Mouse (Mus musculus): Measurements from ENCODE around the gene Galnt10. TPM values are rescaled to one million over a fixed set of nuclear protein-coding genes. Genes with fewer than 3 reads are reported as not detected.

Gene Galnt10
- polyA plus RNA-seq, 1 experiment from 2014 or later = 13.3 TPM

DNA sequence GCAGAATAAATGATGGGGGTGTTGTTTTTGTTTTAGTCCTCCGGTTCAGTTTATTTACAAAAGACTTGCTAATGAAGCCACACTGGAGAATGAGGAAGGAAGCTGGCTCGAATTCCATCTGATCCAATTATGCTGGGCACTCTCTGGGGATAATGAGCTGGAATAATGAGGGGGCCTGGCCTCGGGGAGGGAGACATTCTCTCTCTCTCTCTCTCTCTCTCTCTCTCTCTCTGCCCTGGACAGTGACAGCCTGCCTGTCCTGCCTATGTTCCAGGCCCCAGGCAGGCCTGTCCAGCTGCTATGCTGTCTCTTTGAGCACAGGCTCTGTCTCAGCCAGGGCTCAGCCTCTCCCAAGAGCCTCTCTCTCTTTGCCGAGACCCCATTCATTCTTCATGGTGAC is 128.7 kb downstream of the Galnt10 start:
- Histone ChIP-seq H3K9me3 (ENCODE audit: control insufficient read depth, low read length) (no peaks in the 10 kb centered on the region), H3K27ac (ENCODE audit: low read length) (no peak overlapping the region), H3K36me3 (ENCODE audit: control insufficient read depth, insufficient read depth) (no peaks in the 10 kb centered on the region), H3K9ac (replicated peaks; ENCODE audit: low read depth, low read length) (no peak overlapping the region), H3K4me3 (replicated peaks; ENCODE audit: low read length) (no peak overlapping the region), H3K27me3 (replicated peaks; ENCODE audit: control insufficient read depth, insufficient read depth, low read length) (peaks cover 60% of the 10 kb centered on the region), H3K4me2 (ENCODE audit: low read length) (peak overlapping the region; percentile 11; the same call in 1 of the 2 replicates), H3K4me1 (replicated peaks; ENCODE audit: control insufficient read depth, insufficient read depth, low read length) (peaks cover 16% of the 10 kb centered on the region)
- WGBS = 4% methylated on average over 4 of the region's 4 CpGs
- peak; percentile 71 for ATAC-seq

DNA sequence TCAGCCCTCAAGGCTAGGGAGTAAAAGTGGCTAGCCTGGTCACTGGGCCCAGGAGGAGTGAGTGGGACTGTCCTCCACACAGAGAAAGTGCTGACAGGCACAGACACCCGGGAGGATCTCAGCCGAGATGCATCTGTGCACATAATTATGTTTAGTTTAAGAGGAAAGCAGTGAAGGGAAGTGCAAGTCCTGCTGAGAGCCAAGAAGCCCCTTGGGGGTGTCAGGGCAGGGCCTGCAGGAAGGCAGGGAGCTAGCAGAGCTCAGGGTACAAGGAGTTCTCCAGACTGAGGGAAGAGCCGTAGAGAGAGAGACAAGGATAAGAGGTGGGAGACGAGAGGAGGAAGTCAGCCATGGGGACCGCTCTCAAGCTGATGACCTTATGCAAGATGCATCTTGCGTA is 130.6 kb downstream of the Galnt10 start:
- H3K4me1 ChIP-seq (replicated peaks; ENCODE audit: control insufficient read depth, insufficient read depth, low read length) = peaks cover 16% of the 10 kb centered on the region
- no peak overlapping the region for H3K4me2 ChIP-seq (ENCODE audit: low read length)
- H3K36me3 ChIP-seq (ENCODE audit: control insufficient read depth, insufficient read depth) = no peaks in the 10 kb centered on the region
- ATAC-seq = no peak
- H3K9me3 ChIP-seq (ENCODE audit: control insufficient read depth, low read length) = no peaks in the 10 kb centered on the region
- no peak overlapping the region for H3K4me3 ChIP-seq (replicated peaks; ENCODE audit: low read length)
- peaks cover 48% of the 10 kb centered on the region for H3K27me3 ChIP-seq (replicated peaks; ENCODE audit: control insufficient read depth, insufficient read depth, low read length)
- 71% methylated on average over 6 of the region's 6 CpGs for WGBS
- H3K9ac ChIP-seq (replicated peaks; ENCODE audit: low read depth, low read length) = no peak overlapping the region
- no peak overlapping the region for H3K27ac ChIP-seq (ENCODE audit: low read length)

DNA sequence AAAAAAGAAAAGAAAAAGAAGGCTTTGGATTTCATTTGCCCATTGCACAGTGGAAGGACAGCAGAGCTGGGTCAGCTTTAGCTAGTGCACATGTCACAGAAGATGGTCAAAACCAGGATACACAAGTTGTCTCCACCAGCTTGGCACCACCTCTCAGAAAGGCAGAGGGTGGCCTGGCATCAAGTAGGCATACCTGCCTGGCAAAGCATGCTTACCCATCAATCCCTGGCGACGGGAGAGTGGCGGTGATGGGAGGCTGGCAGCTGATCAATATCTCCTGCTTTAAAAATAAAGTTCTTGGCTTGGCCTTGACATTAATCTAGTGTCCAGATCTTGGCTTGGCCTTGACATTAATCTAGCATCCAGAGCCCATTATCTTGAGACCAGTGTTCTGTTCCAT is 131.3 kb downstream of the Galnt10 start:
- Histone ChIP-seq H3K27ac (ENCODE audit: low read length) (no peak overlapping the region), H3K36me3 (ENCODE audit: control insufficient read depth, insufficient read depth) (no peaks in the 10 kb centered on the region), H3K9me3 (ENCODE audit: control insufficient read depth, low read length) (no peaks in the 10 kb centered on the region), H3K4me1 (replicated peaks; ENCODE audit: control insufficient read depth, insufficient read depth, low read length) (peaks cover 16% of the 10 kb centered on the region), H3K4me2 (ENCODE audit: low read length) (no peak overlapping the region), H3K4me3 (replicated peaks; ENCODE audit: low read length) (no peak overlapping the region), H3K9ac (replicated peaks; ENCODE audit: low read depth, low read length) (no peak overlapping the region), H3K27me3 (replicated peaks; ENCODE audit: control insufficient read depth, insufficient read depth, low read length) (peaks cover 41% of the 10 kb centered on the region)
- WGBS = 78% methylated on average over 3 of the region's 3 CpGs
- no peak for ATAC-seq

DNA sequence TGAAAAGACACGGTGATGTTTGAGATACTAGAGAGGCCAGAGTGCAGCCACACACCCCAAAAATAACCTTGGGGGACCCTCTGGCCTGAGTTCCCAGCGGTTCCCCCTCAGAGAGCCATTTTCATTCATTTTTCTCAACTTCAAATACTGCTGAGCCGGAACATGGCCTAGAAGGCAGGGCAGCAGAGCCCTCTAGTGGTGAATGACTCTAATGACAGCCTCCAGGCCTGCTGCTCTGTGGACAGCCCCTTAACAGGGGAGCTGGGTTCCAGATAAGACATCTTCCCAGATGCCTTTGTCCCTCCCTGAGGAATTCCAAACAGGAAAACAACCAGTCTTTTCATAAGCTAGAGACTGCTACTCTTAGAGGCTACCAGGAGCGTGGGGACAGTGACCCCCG is 133.1 kb downstream of the Galnt10 start:
- Histone ChIP-seq H3K9ac (replicated peaks; ENCODE audit: low read depth, low read length) (no peak overlapping the region; the same call in 1 of the 2 replicates), H3K27ac (ENCODE audit: low read length) (no peak overlapping the region), H3K4me2 (ENCODE audit: low read length) (no peak overlapping the region), H3K36me3 (ENCODE audit: control insufficient read depth, insufficient read depth) (no peaks in the 10 kb centered on the region), H3K9me3 (ENCODE audit: control insufficient read depth, low read length) (no peaks in the 10 kb centered on the region), H3K4me3 (replicated peaks; ENCODE audit: low read length) (no peak overlapping the region), H3K27me3 (replicated peaks; ENCODE audit: control insufficient read depth, insufficient read depth, low read length) (peaks cover 27% of the 10 kb centered on the region), H3K4me1 (replicated peaks; ENCODE audit: control insufficient read depth, insufficient read depth, low read length) (peaks cover 11% of the 10 kb centered on the region)
- ATAC-seq = peak; percentile 68
- 17% methylated on average over 5 of the region's 5 CpGs for WGBS

DNA sequence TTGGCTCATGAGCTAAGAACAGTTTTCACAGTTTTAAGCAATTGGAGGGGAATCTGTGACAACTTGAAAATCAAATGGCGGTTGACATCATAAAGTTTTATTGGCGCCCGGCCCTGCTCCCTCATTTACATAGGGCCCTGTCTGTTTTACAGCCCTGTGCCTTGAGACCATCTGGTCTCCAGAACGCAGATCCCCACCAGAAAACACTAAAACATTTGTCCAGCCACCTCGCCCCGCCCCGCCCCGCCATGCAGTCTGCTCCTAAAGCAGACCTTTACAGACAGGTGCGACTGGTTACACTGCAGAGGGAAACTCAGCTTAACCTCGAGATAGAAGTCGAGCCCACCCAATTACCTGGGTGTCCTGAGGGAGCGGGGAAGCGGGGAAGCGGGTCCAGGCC is 134.6 kb downstream of the Galnt10 start:
- Histone ChIP-seq H3K4me3 (replicated peaks; ENCODE audit: low read length) (no peak overlapping the region), H3K4me1 (replicated peaks; ENCODE audit: control insufficient read depth, insufficient read depth, low read length) (no peaks in the 10 kb centered on the region; the same call in 1 of the 2 replicates), H3K9ac (replicated peaks; ENCODE audit: low read depth, low read length) (no peak overlapping the region), H3K27ac (ENCODE audit: low read length) (no peak overlapping the region), H3K36me3 (ENCODE audit: control insufficient read depth, insufficient read depth) (no peaks in the 10 kb centered on the region), H3K27me3 (replicated peaks; ENCODE audit: control insufficient read depth, insufficient read depth, low read length) (peaks cover 27% of the 10 kb centered on the region), H3K9me3 (ENCODE audit: control insufficient read depth, low read length) (no peaks in the 10 kb centered on the region), H3K4me2 (ENCODE audit: low read length) (no peak overlapping the region)
- no peak for ATAC-seq
- WGBS = 84% methylated on average over 14 of the region's 14 CpGs

DNA sequence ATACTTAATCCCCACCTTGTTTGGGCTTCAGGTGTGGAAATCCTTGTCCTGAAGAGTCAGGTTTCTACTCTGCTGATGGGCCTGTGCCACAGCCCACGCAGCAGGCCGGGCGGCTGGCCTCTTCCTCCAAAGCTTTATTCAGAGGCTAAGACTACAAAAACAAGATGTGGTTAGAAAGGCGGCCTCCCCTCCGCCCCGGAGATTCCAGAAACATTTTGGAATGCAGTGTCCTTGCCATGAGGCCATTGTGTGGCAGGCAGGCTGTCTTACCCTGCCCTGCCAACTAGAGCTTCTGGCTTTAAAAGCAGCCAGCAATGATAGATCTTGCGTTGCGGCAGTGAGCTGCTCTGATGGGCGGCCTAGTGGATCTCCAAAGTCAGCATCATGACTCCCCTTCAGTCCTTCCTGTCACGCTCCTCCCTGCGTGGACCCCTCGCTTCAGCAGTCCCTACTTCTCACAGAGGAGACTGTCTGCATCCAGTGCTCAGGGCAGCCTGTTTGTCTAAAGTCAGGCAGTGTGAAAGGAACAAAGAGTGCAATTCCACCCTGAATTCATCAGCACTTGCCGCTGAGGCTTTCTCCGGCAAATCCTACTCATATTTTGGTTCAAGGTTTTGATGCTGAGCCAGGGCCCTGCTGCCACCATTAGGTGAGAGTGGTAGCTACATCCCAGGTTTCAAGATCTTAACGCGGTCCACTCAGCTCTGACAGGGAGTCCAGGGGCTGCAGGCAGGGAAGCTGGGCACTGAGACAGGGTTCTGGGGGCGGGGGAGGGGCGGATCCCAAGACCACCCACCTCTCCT is 141.6 kb downstream of the Galnt10 start:
- Histone ChIP-seq H3K9ac (replicated peaks; ENCODE audit: low read depth, low read length) (no peak overlapping the region), H3K4me3 (replicated peaks; ENCODE audit: low read length) (no peak overlapping the region), H3K36me3 (ENCODE audit: control insufficient read depth, insufficient read depth) (no peaks in the 10 kb centered on the region), H3K4me2 (ENCODE audit: low read length) (no peak overlapping the region), H3K27me3 (replicated peaks; ENCODE audit: control insufficient read depth, insufficient read depth, low read length) (no peaks in the 10 kb centered on the region), H3K9me3 (ENCODE audit: control insufficient read depth, low read length) (no peaks in the 10 kb centered on the region), H3K4me1 (replicated peaks; ENCODE audit: control insufficient read depth, insufficient read depth, low read length) (peaks cover 8% of the 10 kb centered on the region), H3K27ac (ENCODE audit: low read length) (peak overlapping the region; percentile 25; the same call in 1 of the 2 replicates)
- WGBS = 23% methylated on average over 18 of the region's 18 CpGs
- peak; percentile 57 for ATAC-seq

DNA sequence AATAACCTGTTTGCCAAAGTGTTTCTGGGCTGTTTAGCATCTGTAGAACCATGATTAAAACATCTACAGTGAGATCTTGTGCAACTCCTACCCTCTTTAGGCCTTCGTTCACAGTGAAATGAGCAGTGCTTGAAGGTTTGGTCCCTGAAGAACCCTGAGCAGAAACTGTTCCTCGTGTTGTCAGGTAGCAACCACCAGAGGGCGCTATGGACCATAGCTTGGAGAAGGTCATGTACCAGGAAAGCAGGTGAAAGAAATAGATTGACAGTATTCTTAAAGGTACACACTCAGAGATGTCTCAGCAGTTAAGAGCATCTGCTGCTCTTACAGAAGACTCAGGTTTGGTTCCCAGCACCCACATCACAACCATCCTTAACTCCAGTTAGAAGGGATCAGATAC is 142.7 kb downstream of the Galnt10 start:
- H3K27me3 ChIP-seq (replicated peaks; ENCODE audit: control insufficient read depth, insufficient read depth, low read length) = no peaks in the 10 kb centered on the region
- no peak for ATAC-seq
- 38% methylated on average over 3 of the region's 3 CpGs for WGBS

DNA sequence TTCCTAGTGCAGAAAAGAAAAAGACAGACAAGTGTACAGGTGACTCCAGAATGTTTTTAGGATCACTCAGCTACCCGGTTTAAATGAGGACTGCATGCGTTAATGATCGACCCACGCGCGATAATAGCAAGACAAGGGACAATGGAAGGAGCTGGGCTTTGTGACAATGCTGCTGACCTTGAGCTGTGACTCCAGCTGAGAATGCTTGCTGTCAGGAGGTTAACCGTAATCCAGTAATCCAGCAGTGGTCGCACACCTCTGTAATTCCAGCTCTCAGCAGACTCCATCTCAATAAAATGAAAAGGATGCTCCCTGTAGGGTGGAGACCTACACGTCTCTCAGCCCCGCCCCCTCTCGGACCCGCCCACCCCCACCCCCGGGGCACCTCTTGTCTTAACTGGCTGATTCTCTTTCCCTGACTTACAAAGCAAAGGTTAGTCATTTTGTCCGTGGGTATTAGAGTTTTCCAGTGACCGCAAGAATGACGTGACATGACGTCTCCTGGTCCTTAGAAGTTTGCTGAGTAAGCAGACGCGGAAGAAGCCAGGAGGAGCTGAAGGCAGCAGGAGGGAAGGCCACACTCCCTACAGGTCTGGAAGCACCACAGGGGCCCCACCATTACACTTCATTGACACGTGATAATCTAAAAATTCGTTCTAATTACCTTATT is 145.8 kb downstream of the Galnt10 start:
- Histone ChIP-seq H3K27me3 (replicated peaks; ENCODE audit: control insufficient read depth, insufficient read depth, low read length) (no peaks in the 10 kb centered on the region), H3K4me3 (replicated peaks; ENCODE audit: low read length) (no peak overlapping the region), H3K27ac (ENCODE audit: low read length) (no peak overlapping the region), H3K9me3 (ENCODE audit: control insufficient read depth, low read length) (no peaks in the 10 kb centered on the region), H3K4me2 (ENCODE audit: low read length) (no peak overlapping the region), H3K9ac (replicated peaks; ENCODE audit: low read depth, low read length) (no peak overlapping the region), H3K4me1 (replicated peaks; ENCODE audit: control insufficient read depth, insufficient read depth, low read length) (peaks cover 8% of the 10 kb centered on the region), H3K36me3 (ENCODE audit: control insufficient read depth, insufficient read depth) (no peaks in the 10 kb centered on the region)
- 30% methylated on average over 21 of the region's 21 CpGs for WGBS
- no peak for ATAC-seq

More for the DNA sequence above, 142.7 kb downstream of the Galnt10 start:
- H3K36me3 ChIP-seq (ENCODE audit: control insufficient read depth, insufficient read depth) = no peaks in the 10 kb centered on the region
- H3K4me3 ChIP-seq (replicated peaks; ENCODE audit: low read length) = no peak overlapping the region
- no peak overlapping the region for H3K27ac ChIP-seq (ENCODE audit: low read length)
- H3K4me1 ChIP-seq (replicated peaks; ENCODE audit: control insufficient read depth, insufficient read depth, low read length) = peaks cover 8% of the 10 kb centered on the region
- no peaks in the 10 kb centered on the region for H3K9me3 ChIP-seq (ENCODE audit: control insufficient read depth, low read length)
- H3K9ac ChIP-seq (replicated peaks; ENCODE audit: low read depth, low read length) = no peak overlapping the region
- no peak overlapping the region for H3K4me2 ChIP-seq (ENCODE audit: low read length)

DNA sequence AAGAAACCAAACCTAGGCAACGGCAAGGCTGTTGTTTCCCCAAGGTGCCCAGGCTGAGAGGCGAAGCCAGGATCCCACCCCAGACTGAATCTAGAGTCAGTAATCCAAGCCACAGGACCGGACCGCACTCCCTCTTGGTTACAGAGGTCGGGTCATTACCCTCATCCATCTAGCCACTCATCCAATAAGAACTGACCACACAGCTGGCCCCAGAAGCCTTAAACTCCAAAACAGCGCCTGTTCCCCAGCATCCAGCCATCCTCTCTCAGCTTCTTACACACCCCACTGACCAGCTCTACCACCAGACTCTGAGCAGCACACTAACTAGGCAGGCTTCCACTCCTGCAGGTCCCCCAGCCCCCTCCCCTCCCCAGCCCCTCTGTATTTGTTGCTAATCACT is 149.8 kb downstream of the Galnt10 start:
- Histone ChIP-seq H3K36me3 (ENCODE audit: control insufficient read depth, insufficient read depth) (no peaks in the 10 kb centered on the region), H3K27ac (ENCODE audit: low read length) (no peak overlapping the region), H3K9me3 (ENCODE audit: control insufficient read depth, low read length) (no peaks in the 10 kb centered on the region), H3K4me3 (replicated peaks; ENCODE audit: low read length) (no peak overlapping the region), H3K9ac (replicated peaks; ENCODE audit: low read depth, low read length) (no peak overlapping the region), H3K4me1 (replicated peaks; ENCODE audit: control insufficient read depth, insufficient read depth, low read length) (no peaks in the 10 kb centered on the region), H3K27me3 (replicated peaks; ENCODE audit: control insufficient read depth, insufficient read depth, low read length) (no peaks in the 10 kb centered on the region), H3K4me2 (ENCODE audit: low read length) (no peak overlapping the region)
- 69% methylated on average over 6 of the region's 6 CpGs for WGBS
- ATAC-seq = no peak
